Mouse (Mus musculus): Measurements from ENCODE around the gene Plscr1. TPM values are rescaled to one million over a fixed set of nuclear protein-coding genes. Genes with fewer than 3 reads are reported as not detected.
A peak's percentile ranks its signal among the peaks of the same experiment; 100 is the strongest.

The Plscr1 gene
- polyA plus RNA-seq, 1 experiment = not detected

DNA sequence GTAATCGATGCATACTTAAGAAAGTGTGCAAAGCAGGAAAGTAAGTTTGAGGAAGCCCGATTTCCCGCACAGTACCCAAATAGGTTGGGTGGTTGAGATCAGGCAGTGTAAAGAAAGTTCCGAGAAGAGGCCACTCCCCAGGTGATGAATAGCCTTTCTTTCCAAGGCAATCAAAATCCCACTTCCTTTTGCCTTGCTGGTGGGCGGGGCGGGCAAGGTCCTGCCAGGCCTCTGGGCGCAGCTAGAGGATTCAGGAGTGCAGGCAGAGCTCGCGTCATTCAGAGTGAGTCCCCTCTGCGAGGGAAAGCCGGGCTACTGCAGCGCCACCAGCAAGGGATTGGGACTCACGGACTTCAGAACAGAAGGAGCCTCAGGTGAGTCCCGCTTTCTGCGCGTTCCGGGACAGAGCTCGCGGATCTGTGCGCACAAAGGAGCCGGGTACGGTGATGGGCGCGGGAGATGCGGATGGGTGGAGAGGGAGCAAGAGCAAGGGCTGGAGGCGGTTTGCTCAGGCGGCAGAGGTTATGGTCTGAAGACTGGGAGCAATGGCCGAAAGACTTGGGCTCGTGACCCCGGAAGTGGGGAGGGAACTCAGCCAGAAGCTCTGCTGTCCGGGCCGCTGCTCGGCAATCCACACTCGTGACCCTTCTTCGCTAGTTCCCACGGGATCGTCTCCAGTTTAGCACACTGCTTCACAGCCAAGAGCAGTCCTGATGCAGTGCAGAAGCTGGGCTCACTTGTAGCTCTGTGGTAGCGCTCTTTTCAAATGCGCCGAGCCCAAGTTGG is 630 bp downstream of the Plscr1 start:
- 2% methylated on average over 40 of the region's 40 CpGs for WGBS
- no peak for TF ChIP-seq POLR2A (IDR thresholded peaks at IDR 0.05; ENCODE audit: insufficient read depth, low read depth, low read length)
- TF ChIP-seq CTCF (IDR thresholded peaks at IDR 0.05; ENCODE audit: insufficient read depth, low read depth, low read length) = no peak
- Histone ChIP-seq H3K27ac (ENCODE audit: insufficient read depth, low read depth, low read length) (no peak overlapping the region), H3K4me3 (ENCODE audit: insufficient read depth, low read depth, low read length) (peak overlapping the region; percentile 61), H3K4me1 (ENCODE audit: control insufficient read depth, insufficient read depth, low read length) (peaks cover 4% of the 10 kb centered on the region)

- Histone ChIP-seq H3K4me3 (ENCODE audit: insufficient read depth, low read depth, low read length) (no peak overlapping the region), H3K27ac (ENCODE audit: insufficient read depth, low read depth, low read length) (no peak overlapping the region), H3K4me1 (ENCODE audit: control insufficient read depth, insufficient read depth, low read length) (peaks cover 4% of the 10 kb centered on the region)
- WGBS = 58% methylated on average over 5 of the region's 5 CpGs
- TF ChIP-seq POLR2A (IDR thresholded peaks at IDR 0.05; ENCODE audit: insufficient read depth, low read depth, low read length) = no peak
- TF ChIP-seq CTCF (IDR thresholded peaks at IDR 0.05; ENCODE audit: insufficient read depth, low read depth, low read length) = no peak
These were observed 3.2 kb downstream of the Plscr1 start for GRCm38 (mm10) chr9:92252718-92253117.

DNA sequence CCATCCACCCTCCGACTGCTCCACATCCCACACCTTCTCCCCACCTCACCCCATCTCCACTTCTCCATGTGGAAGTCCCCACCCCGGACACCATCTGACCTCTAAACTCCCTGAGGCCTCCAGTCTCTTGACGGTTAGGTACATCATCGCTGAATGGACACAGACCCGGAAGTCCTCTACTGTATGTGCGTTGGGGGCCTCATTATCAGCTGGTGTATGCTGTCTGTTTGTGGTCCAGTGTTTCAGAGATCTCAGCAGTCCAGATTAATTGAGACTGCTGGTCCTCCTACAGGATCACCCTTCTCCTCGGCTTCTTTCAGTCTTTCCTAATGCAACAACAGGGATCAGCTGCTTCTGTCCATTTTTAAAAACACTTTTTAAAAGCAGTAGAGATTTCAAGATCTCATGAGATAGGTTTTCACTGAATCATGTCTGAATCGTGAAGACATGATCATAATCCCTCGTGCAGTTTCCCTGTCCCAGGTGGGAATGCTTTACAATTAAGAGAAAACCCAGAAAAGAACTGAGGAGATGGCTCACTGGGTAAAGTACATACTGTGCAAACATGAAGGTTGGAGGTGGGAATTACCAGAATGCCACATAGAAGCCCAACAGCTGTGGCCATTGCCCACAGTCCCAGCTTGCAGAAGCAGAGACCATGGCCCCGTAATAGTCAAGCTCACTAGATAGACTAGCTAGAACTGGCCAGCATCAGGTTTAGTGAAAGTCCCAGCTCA is 4.2 kb downstream of the Plscr1 start:
- Histone ChIP-seq H3K27ac (ENCODE audit: insufficient read depth, low read depth, low read length) (no peak overlapping the region), H3K4me3 (ENCODE audit: insufficient read depth, low read depth, low read length) (no peak overlapping the region), H3K4me1 (ENCODE audit: control insufficient read depth, insufficient read depth, low read length) (peaks cover 4% of the 10 kb centered on the region)
- 95% methylated on average over 10 of the region's 10 CpGs for WGBS
- no peak for TF ChIP-seq CTCF (IDR thresholded peaks at IDR 0.05; ENCODE audit: insufficient read depth, low read depth, low read length)
- no peak for TF ChIP-seq POLR2A (IDR thresholded peaks at IDR 0.05; ENCODE audit: insufficient read depth, low read depth, low read length)

DNA sequence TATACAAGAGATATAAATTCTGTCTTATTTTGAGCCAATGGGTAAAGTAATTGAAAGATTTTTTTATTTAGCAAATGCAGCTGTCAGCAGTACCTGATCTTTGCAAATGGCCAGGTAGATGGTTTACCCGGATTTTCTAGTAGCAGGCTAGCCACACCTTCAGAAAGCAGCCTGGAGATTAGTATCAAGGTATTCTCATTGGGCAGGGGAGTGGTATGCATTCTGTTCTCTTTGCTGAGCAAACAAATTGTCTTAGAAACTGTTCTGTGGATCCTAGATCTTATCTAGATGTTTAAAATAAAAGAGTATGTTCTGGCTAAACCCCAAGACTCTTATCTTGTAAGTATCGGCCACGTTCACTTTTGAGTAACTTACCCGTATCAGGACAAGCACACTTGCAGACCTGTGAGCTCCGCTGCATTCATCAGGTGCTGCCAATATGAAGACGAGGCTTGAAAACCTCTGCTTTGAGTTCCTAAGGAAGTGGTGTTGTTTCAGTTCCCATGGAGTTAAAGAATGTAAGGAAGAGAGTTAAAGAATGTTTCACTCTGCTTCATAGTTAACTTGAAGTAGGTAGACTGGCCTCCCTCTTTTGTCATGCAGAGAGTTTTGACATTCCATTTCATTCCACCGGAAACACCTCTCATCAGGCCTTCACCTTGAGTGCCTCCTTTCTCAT is 11.1 kb downstream of the Plscr1 start:
- H3K4me3 ChIP-seq (ENCODE audit: insufficient read depth, low read depth, low read length) = no peak overlapping the region
- H3K27ac ChIP-seq (ENCODE audit: insufficient read depth, low read depth, low read length) = no peak overlapping the region
- WGBS = 90% methylated on average over 7 of the region's 7 CpGs
- TF ChIP-seq POLR2A (IDR thresholded peaks at IDR 0.05; ENCODE audit: insufficient read depth, low read depth, low read length) = no peak
- no peak for TF ChIP-seq CTCF (IDR thresholded peaks at IDR 0.05; ENCODE audit: insufficient read depth, low read depth, low read length)
- H3K4me1 ChIP-seq (ENCODE audit: control insufficient read depth, insufficient read depth, low read length) = no peaks in the 10 kb centered on the region

DNA sequence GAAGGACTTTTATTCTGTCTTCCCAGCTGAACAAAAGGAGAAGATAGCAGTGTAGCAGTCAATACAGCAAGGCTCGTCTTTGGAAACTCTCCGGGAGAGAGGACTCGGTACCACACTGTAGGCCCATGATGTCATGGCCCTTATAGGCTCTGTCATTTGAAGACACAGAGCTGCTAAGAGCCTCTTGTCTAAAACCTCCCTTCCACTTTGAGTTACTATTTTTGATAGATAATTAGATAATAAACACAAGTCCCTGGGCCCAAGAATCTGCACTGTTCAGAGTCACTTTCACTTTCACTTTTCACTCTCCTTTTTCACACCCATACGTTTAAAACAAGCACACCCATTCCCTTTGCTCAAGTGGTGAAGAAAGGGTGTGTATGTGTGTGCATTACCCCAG is 16.2 kb downstream of the Plscr1 start:
- no peak overlapping the region for H3K4me3 ChIP-seq (ENCODE audit: insufficient read depth, low read depth, low read length)
- TF ChIP-seq POLR2A (IDR thresholded peaks at IDR 0.05; ENCODE audit: insufficient read depth, low read depth, low read length) (no peak), CTCF (IDR thresholded peaks at IDR 0.05; ENCODE audit: insufficient read depth, low read depth, low read length) (no peak)
- no peak overlapping the region for H3K27ac ChIP-seq (ENCODE audit: insufficient read depth, low read depth, low read length)
- 82% methylated on average over 4 of the region's 4 CpGs for WGBS
- no peaks in the 10 kb centered on the region for H3K4me1 ChIP-seq (ENCODE audit: control insufficient read depth, insufficient read depth, low read length)

- WGBS = 90% methylated on average over 8 of the region's 8 CpGs
- TF ChIP-seq CTCF (IDR thresholded peaks at IDR 0.05; ENCODE audit: insufficient read depth, low read depth, low read length) = no peak
- TF ChIP-seq POLR2A (IDR thresholded peaks at IDR 0.05; ENCODE audit: insufficient read depth, low read depth, low read length) = no peak
- Histone ChIP-seq H3K4me1 (ENCODE audit: control insufficient read depth, insufficient read depth, low read length) (no peaks in the 10 kb centered on the region), H3K27ac (ENCODE audit: insufficient read depth, low read depth, low read length) (no peak overlapping the region), H3K4me3 (ENCODE audit: insufficient read depth, low read depth, low read length) (no peak overlapping the region)
These were observed 17.1 kb downstream of the Plscr1 start for GRCm38 (mm10) chr9:92266558-92267171.

DNA sequence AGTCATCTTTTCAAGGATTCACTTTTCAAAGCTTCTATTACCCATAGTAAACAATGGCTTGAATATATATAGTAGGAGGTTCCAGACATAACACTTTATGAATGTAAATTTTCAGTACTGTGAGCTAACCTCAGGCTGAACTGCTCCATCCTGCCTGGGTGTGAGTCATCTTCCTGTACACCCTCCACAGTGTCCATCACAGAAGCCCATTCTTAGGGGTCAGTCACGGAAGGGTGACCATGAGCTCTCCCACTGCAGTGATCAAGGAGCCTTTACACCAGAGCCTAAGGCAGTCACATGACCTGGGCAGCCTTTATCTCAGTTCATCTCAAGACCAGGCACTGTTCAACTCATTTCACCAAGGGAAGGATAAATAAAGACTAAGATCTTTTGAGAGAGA is 18.2 kb downstream of the Plscr1 start:
- H3K4me1 ChIP-seq (ENCODE audit: control insufficient read depth, insufficient read depth, low read length) = no peaks in the 10 kb centered on the region
- WGBS = 95% methylated on average over 1 of the region's 1 CpGs
- no peak overlapping the region for H3K4me3 ChIP-seq (ENCODE audit: insufficient read depth, low read depth, low read length)
- H3K27ac ChIP-seq (ENCODE audit: insufficient read depth, low read depth, low read length) = no peak overlapping the region
- TF ChIP-seq POLR2A (IDR thresholded peaks at IDR 0.05; ENCODE audit: insufficient read depth, low read depth, low read length) (no peak), CTCF (IDR thresholded peaks at IDR 0.05; ENCODE audit: insufficient read depth, low read depth, low read length) (no peak)

GRCm38 (mm10) chr9:92269829-92270404 is 20.4 kb downstream of the Plscr1 start:
- Histone ChIP-seq H3K4me1 (ENCODE audit: control insufficient read depth, insufficient read depth, low read length) (no peaks in the 10 kb centered on the region), H3K4me3 (ENCODE audit: insufficient read depth, low read depth, low read length) (no peak overlapping the region), H3K27ac (ENCODE audit: insufficient read depth, low read depth, low read length) (no peak overlapping the region)
- 95% methylated on average over 5 of the region's 5 CpGs for WGBS
- no peak for TF ChIP-seq POLR2A (IDR thresholded peaks at IDR 0.05; ENCODE audit: insufficient read depth, low read depth, low read length)
- no peak for TF ChIP-seq CTCF (IDR thresholded peaks at IDR 0.05; ENCODE audit: insufficient read depth, low read depth, low read length)
